Mouse (Mus musculus) cerebellum, postnatal 10 days (tissue): ENCODE data around the gene Pdha2.

Source experiments
- DNase-seq, 2 experiments: peaks; one replicate each; pipeline ENCODE4 v3.0.0; 2021; ENCODE audit warnings: mixed read lengths in 2 of 2

The Pdha2 gene

DNA sequence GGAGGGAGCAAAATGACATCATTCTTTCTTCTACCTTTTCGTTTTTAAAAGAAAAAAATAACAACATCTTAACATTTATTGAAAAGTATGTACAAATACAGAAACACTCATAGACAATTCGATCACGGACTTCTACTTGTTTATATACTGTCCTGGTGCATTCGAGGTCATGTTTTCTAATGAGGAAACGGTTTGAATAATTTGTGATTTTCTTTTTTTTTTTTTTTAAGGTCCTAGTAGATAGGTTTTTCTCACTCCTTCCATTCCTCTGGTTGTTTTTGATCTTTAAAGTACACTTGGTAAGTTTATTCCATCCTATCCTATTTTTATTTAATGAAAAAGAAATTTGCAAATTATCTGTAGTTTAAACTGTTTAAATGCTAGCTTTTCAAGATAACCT is at the start of gene Pdha2:
Gene Pdha2, minus strand, starts transcription at position 101 of the 400 bp plus-strand sequence.
- no peak for DNase-seq

DNA sequence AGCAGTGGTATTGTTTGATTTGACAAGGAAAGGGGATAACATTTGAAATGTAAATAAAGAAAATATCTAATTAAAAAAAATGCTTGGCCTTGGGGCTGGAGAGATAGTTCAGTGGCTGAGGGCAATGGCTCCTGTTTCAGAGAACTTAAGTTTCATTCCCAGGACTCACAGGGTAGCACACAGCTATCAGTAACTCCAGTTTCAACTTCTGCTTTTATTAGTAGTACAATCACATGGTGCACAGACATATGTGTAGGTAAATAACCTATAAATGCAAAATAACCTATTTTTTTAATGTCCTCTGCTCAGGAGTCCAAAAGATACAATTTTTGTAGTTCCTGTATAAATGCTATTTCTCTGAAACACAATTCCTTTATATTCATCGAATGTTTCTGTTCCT is 48.4 kb upstream of the Pdha2 start:
- no peak for DNase-seq

DNA sequence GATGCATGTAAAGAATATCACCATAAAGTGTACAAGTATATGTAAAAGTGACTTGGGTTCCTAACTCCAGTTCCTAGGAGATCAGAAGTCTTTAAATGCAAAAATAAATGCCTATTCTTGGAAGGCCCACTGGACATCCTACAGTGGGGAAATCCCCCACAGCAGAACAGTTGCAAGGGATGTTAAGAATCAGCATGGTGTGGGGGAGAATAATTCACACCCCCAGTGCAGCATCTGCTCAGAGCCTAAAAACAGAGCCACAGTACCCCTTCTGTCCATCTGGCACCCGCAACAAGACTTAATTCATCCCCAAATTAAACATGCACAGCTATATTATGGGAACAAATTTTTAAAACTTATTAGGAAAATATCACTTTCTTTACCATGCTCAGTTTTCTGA is 39.3 kb upstream of the Pdha2 start:
- peak; percentile 12 to 36 for DNase-seq

DNA sequence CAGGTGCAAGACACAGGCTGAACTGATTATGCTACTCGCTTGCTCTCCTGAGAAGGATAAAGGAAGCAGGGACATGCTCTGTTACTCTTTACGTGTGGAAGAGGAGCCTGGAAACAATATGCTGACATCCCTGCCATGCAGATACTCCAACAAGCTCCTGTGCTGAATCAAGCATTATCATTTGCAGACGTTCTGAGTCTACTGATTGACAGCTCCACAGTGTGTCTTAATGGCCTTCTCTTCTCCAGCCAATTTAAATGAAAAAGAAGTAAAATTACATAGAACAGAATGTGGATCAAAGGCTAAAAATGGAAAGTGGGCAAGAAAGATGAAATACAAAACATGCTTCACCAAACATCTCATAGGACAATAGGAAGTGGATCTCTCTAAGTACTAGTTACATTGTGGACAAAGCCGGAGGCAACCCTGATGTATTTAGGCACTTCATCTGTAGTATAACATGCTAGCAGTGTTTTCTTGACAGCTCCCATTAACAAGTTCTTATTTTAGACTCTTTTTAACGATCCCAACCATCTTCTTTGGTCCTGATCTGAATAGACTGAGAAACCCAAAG is 32.7 kb upstream of the Pdha2 start:
- no peak for DNase-seq

DNA sequence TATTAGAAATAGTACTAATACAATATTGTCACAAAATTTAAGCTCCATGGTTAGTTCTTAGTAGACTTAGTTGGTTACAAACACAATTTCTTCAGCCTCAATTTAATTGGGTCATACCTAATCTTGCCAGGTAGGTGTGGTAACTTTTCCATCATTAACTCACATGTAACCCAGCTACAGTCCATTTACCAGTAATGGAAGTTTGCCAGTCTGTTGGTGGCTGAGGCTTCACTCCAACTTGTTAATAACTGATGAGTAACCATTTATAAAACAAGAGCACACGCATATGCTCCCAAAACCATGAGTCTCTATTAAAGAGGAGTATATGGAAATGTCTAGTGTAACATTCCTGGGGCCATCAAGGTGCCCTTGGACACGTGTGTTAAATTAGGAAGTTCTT is 25.9 kb upstream of the Pdha2 start:
- DNase-seq, result peak in 1 of 2 experiments; percentile 11

DNA sequence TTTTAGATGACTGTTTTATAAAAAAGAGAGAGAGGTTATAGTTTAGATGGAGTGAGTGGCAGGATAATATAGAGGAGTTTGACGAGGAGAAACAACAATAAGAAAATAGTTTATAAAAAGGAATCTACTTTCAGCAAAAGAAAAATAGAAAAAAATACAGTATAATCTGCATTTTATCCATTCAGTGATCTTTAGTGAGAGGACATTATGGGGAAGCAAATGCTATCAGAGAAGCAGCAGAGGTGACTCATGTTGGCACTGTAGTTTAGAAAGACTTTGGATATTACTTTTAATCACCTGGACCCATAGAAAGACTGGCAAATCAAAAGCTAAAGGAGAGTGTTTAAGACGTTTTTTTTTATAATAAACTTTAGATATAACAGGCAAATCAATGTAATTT is 17.0 kb upstream of the Pdha2 start:
- DNase-seq, result no peak

DNA sequence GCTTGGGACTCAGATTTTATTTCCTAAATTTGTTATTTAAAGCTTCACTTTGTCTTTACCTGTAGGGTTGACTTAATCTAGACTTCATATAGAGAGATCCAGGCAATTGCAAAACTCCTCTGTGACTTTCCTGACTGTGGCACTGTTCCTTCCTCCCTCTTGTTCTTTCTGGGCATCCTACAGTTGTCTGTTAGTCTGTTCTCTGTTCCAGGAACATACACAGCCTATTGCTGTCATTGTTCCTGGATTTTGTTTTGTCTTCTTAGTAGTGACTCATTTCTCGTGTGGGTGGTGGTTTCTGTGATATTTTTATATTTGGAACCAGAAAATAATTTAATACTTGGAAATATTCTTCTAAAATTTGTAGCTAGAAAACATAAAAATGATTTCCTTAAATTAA is 10.2 kb upstream of the Pdha2 start:
- DNase-seq, result no peak

DNA sequence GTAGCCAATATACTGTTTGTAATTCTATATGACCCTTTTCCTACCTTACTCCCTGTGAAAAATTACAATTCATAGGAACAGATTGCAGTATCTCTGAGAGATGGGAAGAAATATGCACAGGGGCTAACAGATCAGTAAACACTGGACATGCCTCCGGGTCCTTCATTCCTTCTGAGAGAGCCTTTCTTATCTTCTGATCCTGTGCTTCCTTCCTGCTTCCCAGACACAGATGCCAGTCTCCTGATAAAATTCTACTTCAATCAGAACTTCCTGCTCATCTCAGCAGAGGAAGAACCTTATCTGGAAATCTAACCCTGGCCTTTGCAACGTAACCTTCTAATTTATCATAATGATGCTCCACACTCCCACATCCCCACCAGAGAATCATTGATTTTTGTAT is 6.4 kb upstream of the Pdha2 start:
- DNase-seq, result no peak

DNA sequence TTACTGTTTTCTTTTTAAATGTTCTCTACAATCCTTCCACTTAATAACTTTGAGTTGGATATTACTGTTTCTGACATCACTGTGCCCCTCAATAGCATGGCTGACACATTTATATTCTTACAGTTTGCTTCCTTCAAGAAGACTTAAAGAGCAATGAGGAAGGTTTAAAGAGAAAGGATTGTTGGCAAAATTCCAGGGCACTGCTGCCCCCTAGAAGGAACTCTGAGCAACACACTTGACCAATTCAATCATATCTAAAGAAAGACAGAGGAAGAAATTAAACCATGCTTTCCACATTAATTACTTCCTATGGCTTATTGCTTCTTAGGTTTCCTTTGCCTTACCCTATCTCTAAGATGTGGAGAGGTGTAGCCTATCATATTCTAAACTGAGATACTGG is 4.8 kb upstream of the Pdha2 start:
- peak; percentile 43 to 61 for DNase-seq

DNA sequence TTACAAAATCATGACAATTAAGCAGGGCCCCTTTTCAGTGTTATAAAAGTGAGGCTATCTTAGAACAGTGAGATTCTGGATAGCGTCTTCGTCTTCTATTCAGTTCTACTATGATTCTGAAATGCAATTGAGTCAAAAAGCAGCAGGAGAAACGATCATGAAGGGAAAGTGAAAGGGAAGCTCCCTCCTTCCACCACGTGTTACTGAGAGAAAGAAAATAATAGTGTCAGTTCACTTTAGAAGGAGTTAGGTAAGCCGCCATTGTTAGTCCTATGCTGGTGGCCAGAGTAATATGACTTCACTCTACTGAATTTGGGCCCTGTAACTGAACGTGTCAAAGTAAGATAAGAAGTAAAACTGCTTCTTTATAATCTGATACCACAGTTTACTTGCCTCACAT is 4.1 kb upstream of the Pdha2 start:
- no peak for DNase-seq

DNA sequence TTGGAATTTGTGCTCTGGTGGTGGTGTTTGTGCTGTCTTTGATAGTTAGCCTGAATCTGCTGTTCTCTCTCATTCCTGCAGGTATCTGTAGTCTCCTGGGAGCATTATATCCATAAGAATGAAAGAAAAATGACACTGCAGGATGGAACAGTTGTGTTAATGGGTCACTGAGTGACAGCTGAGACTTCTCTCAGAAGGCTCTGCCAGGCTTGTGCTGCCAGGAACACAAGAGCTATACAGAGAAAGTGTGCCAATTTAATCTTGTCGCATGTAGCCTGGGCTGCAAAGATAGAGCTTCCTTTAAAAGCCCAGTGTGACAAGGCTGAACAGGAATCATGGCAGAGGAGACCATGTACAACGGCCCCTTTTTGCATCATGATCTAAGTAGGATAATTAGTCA is 2.6 kb upstream of the Pdha2 start:
- DNase-seq, result peak; percentile 23 to 45

DNA sequence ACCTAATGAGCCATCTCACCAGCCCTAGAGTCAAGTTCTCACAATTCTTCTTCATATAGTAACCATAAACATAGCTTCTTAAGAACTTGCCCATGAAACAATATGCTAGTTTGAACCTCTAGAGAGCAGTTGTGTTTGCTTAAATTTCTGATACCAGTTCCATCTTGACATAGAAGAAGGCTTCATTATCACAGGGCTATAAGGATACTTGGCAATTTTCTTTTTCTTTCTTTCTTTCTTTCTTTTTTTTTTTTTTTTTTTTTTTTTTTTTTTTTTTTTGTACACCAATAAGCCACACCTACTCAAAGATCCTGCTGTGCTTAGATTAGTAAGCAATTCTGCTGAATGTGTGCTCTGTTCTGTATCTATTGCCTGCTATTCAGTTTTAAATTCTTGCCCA is 2.0 kb upstream of the Pdha2 start:
- no peak for DNase-seq

DNA sequence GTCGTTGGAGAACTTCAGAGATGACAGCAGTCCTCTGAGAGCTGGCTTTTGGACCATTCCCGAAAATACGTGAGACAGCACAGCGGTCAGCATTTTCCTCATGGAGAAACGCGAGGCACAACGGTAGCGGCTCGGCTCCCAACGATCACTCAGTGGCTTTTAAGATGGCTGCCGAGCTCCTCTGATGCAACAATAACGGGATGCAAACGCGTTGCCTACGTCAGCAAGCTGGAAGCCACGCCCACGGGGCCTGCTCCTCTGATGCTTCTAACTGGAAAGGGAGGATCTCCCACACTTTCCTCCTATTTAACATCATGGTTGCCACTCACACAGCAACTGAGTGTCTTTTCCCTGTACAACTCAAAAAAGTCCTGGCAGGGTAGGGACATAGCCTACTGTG is 511 bp downstream of the Pdha2 start:
- no peak for DNase-seq

DNA sequence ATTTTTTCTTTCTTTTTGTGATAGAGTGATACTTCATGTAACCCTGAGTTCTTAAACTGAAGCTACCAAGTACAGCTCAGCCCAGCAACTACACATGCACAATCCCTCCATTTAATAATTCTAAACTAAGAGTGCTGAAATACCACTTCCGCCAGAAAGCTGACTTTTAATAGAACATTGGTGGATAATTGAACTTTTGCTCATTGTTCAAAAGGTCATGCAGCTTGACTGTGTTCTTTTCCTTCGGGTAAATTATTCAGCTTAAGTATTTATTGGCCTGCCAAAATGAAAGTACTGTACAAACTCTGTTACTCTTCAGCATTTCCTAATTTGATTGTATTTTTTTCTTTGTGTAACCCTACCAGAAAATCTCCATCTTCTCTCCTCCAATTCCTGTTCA is 10.4 kb downstream of the Pdha2 start:
- DNase-seq, result no peak

DNA sequence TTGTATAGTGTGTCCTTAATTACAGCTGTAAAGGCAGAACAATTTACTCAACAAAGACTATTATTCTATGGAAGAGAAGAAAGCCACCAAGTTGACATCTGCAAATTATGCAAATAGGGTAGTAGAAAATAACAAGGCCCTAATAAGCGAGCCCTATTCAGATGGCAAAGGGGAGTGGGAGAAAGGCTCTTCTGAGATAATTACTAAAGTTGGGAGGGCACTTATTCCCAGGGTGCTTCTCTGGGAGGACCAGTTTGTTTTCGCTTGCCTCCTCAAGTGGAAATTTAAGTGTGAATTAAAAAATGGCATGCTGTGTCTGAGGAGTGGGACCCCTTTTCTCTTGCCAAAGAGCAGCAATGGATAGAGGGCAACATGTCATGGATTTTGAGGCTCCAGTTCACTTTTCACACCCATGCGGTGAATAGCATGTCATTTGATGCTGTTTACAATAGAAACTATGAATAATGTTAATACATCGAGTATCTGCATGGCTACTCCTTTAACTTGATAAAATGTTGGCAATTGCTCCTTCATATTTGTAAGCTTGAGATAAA is 14.8 kb downstream of the Pdha2 start:
- DNase-seq, result peak in 1 of 2 experiments; percentile 5

DNA sequence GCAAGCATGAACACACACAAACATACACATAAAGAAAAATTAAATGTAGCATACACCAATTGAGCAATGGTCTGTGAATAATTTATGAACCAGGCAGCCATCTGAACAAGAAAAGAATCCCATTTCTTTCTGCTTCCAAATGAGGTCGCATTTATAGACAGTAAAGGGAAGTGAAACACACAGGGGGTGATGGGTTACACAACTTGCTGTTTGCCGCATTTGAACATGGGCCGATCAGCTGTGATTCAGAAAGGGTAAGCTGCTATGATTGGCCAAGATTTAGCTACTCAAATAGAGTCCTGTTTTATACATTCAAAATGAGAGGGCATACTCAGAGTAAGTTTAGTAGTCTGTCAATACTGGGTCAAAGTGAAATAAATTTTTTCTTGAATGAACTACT is 20.5 kb downstream of the Pdha2 start:
- DNase-seq, result no peak

DNA sequence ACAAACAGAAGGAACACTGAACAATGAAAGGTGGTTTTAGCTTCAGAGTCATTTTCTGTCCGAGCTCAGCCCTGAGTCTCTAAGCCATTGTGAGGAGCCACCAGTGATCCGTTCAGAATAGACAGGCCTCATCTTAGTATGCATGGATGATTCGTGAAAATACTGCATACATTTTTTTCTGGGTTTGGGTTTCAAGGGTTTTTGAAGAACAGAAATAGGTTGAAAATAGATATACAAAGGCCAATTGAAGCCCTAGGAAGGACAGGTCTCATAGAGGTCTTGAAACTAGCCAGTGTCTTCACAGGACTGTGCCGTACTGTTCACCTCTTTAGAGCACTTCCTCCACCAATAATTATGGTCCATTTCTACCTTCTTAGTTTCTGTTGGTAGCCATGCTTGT is 21.7 kb downstream of the Pdha2 start:
- DNase-seq, result no peak

DNA sequence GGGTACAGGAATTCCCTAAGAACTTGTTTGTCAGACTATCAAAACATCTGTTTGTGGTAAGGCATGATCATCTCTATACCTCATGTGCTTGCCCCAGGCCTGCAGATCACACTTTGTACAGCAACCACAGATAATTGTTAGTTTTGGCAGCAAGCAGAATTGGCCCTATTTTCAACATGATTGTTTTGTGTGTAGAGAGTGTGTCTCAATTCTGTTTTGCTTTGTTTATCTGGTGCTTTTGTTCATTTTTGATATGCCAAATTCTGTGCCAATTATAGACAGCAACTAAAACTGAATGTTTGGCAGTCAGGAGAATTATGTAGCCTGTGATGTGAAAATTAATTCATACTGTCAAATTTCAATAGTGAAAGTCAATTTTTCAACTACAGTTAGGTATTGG is 51.2 kb downstream of the Pdha2 start:
- no peak for DNase-seq
